Comparison of ENCODE assay signal across 9 mouse cellular contexts in genomic region chr9:70392563-70392907, GRCm38 (mm10). TPM values are rescaled to one million over a fixed set of nuclear protein-coding genes. Genes with fewer than 3 reads are reported as not detected.
A peak's percentile ranks its signal among the peaks of the same experiment; 100 is the strongest.
DNase-seq lines count a peak whose midpoint lies in the region; ATAC-seq and TF ChIP-seq lines count a peak whose summit lies in the region.
"Had no signal": no experiment of that assay in that cellular context is flagged by ENCODE, and none has a peak within 500 bp of the region (broad histone marks: within the 10 kb centered on the region; RNA-seq: fewer than 3 reads in every experiment).

No protein-coding gene starts in this region.

- no peak overlapping the region for H3K4me2 ChIP-seq in forebrain, embryonic 14.5 days (ENCODE audit: low read length)
- no peak overlapping the region for H3K4me2 ChIP-seq in neural tube, embryonic 13.5 days
- H3K4me2 ChIP-seq: midbrain, embryonic 12.5 days had no signal

- no peak for TF ChIP-seq POLR2A in brain, embryonic 14.5 days (IDR thresholded peaks at IDR 0.05; ENCODE audit: borderline replicate concordance, extremely low read depth, insufficient read depth, insufficient read length, poor library complexity, severe bottlenecking)

- peak; percentile 78 for ATAC-seq in forebrain, embryonic 14.5 days
- ATAC-seq in neural tube, embryonic 13.5 days (ENCODE audit: low read depth), result peak; percentile 75; the same call in 1 of the 2 replicates

- intact Hi-C loops in left cerebral cortex, postnatal 14 days (cut with DNase I), result loop anchor here (2.0 kb wide), 1 partner anchor 284 kb away; no protein-coding TSS in a partner anchor

- 15% methylated on average over 6 of the region's 6 CpGs for WGBS in forebrain, embryonic 14.5 days
- WGBS in neural tube, embryonic 13.5 days, result 21% methylated on average over 6 of the region's 6 CpGs

- no peak overlapping the region for H3K4me3 ChIP-seq in forebrain, embryonic 14.5 days (ENCODE audit: low read depth, low read length)
- H3K4me3 ChIP-seq in neural tube, embryonic 13.5 days, result no peak overlapping the region
- H3K4me3 ChIP-seq: midbrain, embryonic 12.5 days had no signal

- peak; percentile 54 for DNase-seq in testis, postnatal 10 days (ENCODE audit: low spot score)
- DNase-seq in testis, postnatal 14 days (ENCODE audit: low spot score), result no peak
- DNase-seq in brain, embryonic 14.5 days (ENCODE audit: low read depth), result peak; percentile 88
- peak; percentile 91 for DNase-seq in forebrain, embryonic 14.5 days (ENCODE audit: low spot score)
- peak; percentile 45 for DNase-seq in induced T-regulatory cell, adult 2 months (ENCODE audit: low read depth)
- DNase-seq in left cerebral cortex, postnatal 14 days (ENCODE audit: low spot score in 2 of 2), result peak; percentile 61
- no peak for DNase-seq in urinary bladder, postnatal 10 days (ENCODE audit: low spot score)

- no peaks in the 10 kb centered on the region for H3K9me3 ChIP-seq in forebrain, embryonic 14.5 days (replicated peaks; ENCODE audit: control insufficient read depth, low read length)
- H3K9me3 ChIP-seq in neural tube, embryonic 13.5 days, result no peaks in the 10 kb centered on the region
- H3K9me3 ChIP-seq: midbrain, embryonic 12.5 days had no signal

- H3K27me3 ChIP-seq in forebrain, embryonic 14.5 days (replicated peaks; ENCODE audit: control insufficient read depth, insufficient read depth, low read length), result no peaks in the 10 kb centered on the region
- no peaks in the 10 kb centered on the region for H3K27me3 ChIP-seq in neural tube, embryonic 13.5 days
- H3K27me3 ChIP-seq: midbrain, embryonic 12.5 days had no signal

- peak; percentile 71; the same call in 1 of the 2 replicates for TF ChIP-seq CTCF in brain, embryonic 14.5 days (IDR thresholded peaks at IDR 0.05; ENCODE audit: borderline replicate concordance, extremely low read depth, insufficient read depth, insufficient read length)

- H3K9ac ChIP-seq in forebrain, embryonic 14.5 days (ENCODE audit: low read length), result no peak overlapping the region
- H3K9ac ChIP-seq in neural tube, embryonic 13.5 days, result no peak overlapping the region
- H3K9ac ChIP-seq: midbrain, embryonic 12.5 days had no signal

- no peaks in the 10 kb centered on the region for H3K4me1 ChIP-seq in forebrain, embryonic 14.5 days (ENCODE audit: control insufficient read depth, insufficient read depth, low read length)
- peaks cover 6% of the 10 kb centered on the region for H3K4me1 ChIP-seq in neural tube, embryonic 13.5 days (replicated peaks)
- H3K4me1 ChIP-seq: midbrain, embryonic 12.5 days had no signal

- no peaks in the 10 kb centered on the region for H3K36me3 ChIP-seq in forebrain, embryonic 14.5 days (ENCODE audit: control insufficient read depth, insufficient read depth, low read length)
- no peaks in the 10 kb centered on the region for H3K36me3 ChIP-seq in neural tube, embryonic 13.5 days
- H3K36me3 ChIP-seq: midbrain, embryonic 12.5 days had no signal

- H3K27ac ChIP-seq in forebrain, embryonic 14.5 days (ENCODE audit: low read depth, low read length), result no peak overlapping the region
- H3K27ac ChIP-seq in neural tube, embryonic 13.5 days (replicated peaks), result no peak overlapping the region
- H3K27ac ChIP-seq: midbrain, embryonic 12.5 days had no signal

RNA-seq across cellular contexts. Expression of gene Ccnb2, which starts 28.8 kb away (rescaled TPM):
- polyA plus RNA-seq in brain, embryonic 14.5 days (2012; rRNA removed), result 28.6 and 49.2 TPM in 2 replicates
- 77.7 and 101 TPM in 2 replicates for polyA plus RNA-seq in forebrain, embryonic 14.5 days (2014; fragmentation: Nextera tagmentation; extraction: Ambion mirVana)
- 1 to 10 TPM; 1.3 to 2.3 TPM for total RNA-seq in left cerebral cortex, postnatal 14 days (2021)
- polyA plus RNA-seq in neural tube, embryonic 13.5 days (2015; fragmentation: Nextera tagmentation; extraction: Ambion mirVana), result 33.6 and 49.3 TPM in 2 replicates

Comparison
In these comparisons a context has a peak if more than half of its experiments do, and no peak if none do; other contexts are left out.
1. DNase-seq: peak in testis, postnatal 10 days (single experiment), brain, embryonic 14.5 days (single experiment), forebrain, embryonic 14.5 days (single experiment), induced T-regulatory cell, adult 2 months (single experiment) and left cerebral cortex, postnatal 14 days (2 of 2); none in testis, postnatal 14 days (single experiment) and urinary bladder, postnatal 10 days (single experiment).